Mouse (Mus musculus) stomach, postnatal 0 days (tissue): ENCODE results near the gene Dyrk1a. TPM values are rescaled to one million over a fixed set of nuclear protein-coding genes. Genes with fewer than 3 reads are reported as not detected.

Source experiments
- ATAC-seq: fragments of 200-750 bp; cut with Nextera tagmentation; 2 replicates; pipeline ENCODE4 v1.8.0; 2017; ENCODE audit not compliant: low FRiP score, low TSS enrichment
- DNase-seq: peaks from one replicate; pipeline ENCODE4 v3.0.0-alpha.2; 2016; ENCODE audit warnings: low spot score
- H3K27ac ChIP-seq: fragments of 300-500 bp; sonication (generic); replicated peaks from 2 replicates; pipeline ENCODE4 v1.5.1; 2014; ENCODE audit warnings: mild to moderate bottlenecking, control low read depth
- H3K27me3 ChIP-seq: fragments of 300-500 bp; sonication (generic); 2 replicates; pipeline ENCODE4 v1.6.1; 2014; ENCODE audit warnings: low read length; ENCODE audit not compliant: control insufficient read depth, insufficient read depth
- H3K36me3 ChIP-seq: fragments of 300-500 bp; sonication (generic); 2 replicates; pipeline ENCODE4 v1.6.1; 2014; ENCODE audit warnings: low read length, mixed read lengths; ENCODE audit not compliant: control insufficient read depth, insufficient read depth
- H3K4me1 ChIP-seq: fragments of 300-500 bp; sonication (generic); replicated peaks from 2 replicates; pipeline ENCODE4 v1.6.1; 2014; ENCODE audit warnings: antibody characterized with exemption; ENCODE audit not compliant: control insufficient read depth, insufficient read depth
- H3K4me2 ChIP-seq: fragments of 300-500 bp; sonication (generic); replicated peaks from 2 replicates; pipeline ENCODE4 v1.6.1; 2014; ENCODE audit warnings: low read depth, mild to moderate bottlenecking, control low read depth, moderate library complexity
- H3K4me3 ChIP-seq: fragments of 300-500 bp; sonication (generic); 2 replicates; pipeline ENCODE4 v1.5.1; 2014; ENCODE audit warnings: low read depth, low read length, control low read depth
- H3K9ac ChIP-seq: fragments of 300-500 bp; sonication (generic); 2 replicates; pipeline ENCODE4 v1.6.1; 2014; ENCODE audit warnings: mild to moderate bottlenecking, low read length, control low read depth, mixed read lengths
- H3K9me3 ChIP-seq: fragments of 300-500 bp; sonication (generic); 2 replicates; pipeline ENCODE4 v1.6.1; 2016; ENCODE audit warnings: low read length; ENCODE audit not compliant: control insufficient read depth
- CTCF ChIP-seq: IDR thresholded peaks from 2 replicates; pipeline ENCODE4 v1.5.1; 2016; ENCODE audit warnings: antibody characterized with exemption, low read depth, mild to moderate bottlenecking, moderate library complexity
- EP300 ChIP-seq: optimal IDR thresholded peaks from 2 replicates; pipeline ENCODE3; 2016; ENCODE audit warnings: antibody characterized with exemption
- WGBS: fragments of 180-500 bp; shearing (Covaris S2); extraction: QIAGEN DNeasy Blood & Tissue Kit; methylation state at CpG from one replicate; pipeline ENCODE4 v1.1.7; 2014; 5-methylcytosine and 5-hydroxymethylcytosine counted together
- polyA plus RNA-seq: library from polyadenylated mRNA; unstranded; fragments of >200 nt; fragmentation: Nextera tagmentation; extraction: Ambion mirVana; gene quantifications from 2 replicates; pipeline ENCODE4 v1.2.1, GENCODE M21; 2015

Gene Dyrk1a
- polyA plus RNA-seq, 1 experiment from 2014 or later = 4.6 TPM

DNA sequence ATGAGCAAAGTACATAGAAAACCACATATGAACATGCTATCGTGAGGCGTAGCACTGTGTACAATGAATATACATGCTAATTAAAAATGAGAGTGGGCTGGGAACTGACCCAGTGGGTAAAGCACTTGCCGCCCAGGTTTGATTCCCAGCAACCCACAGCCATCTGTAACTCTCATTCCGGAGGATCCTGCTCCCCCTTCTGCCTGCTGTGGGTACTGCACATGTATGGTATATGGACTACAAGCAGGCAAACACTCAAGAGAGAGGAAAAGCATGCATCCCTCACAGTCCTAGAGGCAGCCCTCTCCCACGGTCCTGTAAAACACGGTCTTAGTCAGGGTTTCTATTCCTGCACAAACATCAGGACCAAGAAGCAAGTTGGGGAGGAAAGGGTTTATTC is 159.4 kb downstream of the Dyrk1a start:
- H3K36me3 ChIP-seq = no peaks in the 10 kb centered on the region

DNA sequence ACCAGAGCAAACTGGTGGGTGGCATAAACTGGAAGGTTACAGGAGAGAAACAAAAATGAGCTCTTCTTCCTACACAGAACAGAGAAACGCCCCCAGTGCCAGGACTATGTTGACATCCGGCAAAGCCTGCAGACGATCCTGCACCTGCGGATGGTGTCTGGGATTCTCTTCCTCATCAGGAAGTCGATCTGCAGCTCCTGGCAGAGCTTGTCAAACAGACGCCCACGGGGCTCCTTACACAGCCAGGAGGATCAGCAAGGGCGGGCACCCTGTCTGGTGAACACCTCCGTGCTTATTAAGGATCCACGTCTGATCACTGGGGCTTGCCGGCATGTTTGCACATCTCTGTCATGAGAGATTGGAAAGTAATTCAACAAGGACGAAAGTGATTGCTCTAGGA is 161.2 kb downstream of the Dyrk1a start:
- Histone ChIP-seq H3K36me3 (no peaks in the 10 kb centered on the region), H3K4me3 (no peak overlapping the region), H3K27ac (no peak overlapping the region), H3K9me3 (no peaks in the 10 kb centered on the region), H3K4me1 (no peaks in the 10 kb centered on the region), H3K4me2 (no peak overlapping the region), H3K9ac (no peak overlapping the region), H3K27me3 (no peaks in the 10 kb centered on the region)
- ATAC-seq = no peak
- TF ChIP-seq CTCF (no peak), EP300 (no peak)
- DNase-seq = no peak
- WGBS = 44% methylated on average over 12 of the region's 12 CpGs

More for the DNA sequence above, 159.4 kb downstream of the Dyrk1a start:
- H3K27ac ChIP-seq = no peak overlapping the region
- H3K4me2 ChIP-seq = no peak overlapping the region
- no peaks in the 10 kb centered on the region for H3K4me1 ChIP-seq
- DNase-seq (no peak), ATAC-seq (no peak)
- no peaks in the 10 kb centered on the region for H3K27me3 ChIP-seq
- no peak overlapping the region for H3K9ac ChIP-seq
- TF ChIP-seq CTCF (no peak), EP300 (no peak)
- H3K9me3 ChIP-seq = no peaks in the 10 kb centered on the region
- H3K4me3 ChIP-seq = no peak overlapping the region
- WGBS = 88% methylated on average over 6 of the region's 6 CpGs

DNA sequence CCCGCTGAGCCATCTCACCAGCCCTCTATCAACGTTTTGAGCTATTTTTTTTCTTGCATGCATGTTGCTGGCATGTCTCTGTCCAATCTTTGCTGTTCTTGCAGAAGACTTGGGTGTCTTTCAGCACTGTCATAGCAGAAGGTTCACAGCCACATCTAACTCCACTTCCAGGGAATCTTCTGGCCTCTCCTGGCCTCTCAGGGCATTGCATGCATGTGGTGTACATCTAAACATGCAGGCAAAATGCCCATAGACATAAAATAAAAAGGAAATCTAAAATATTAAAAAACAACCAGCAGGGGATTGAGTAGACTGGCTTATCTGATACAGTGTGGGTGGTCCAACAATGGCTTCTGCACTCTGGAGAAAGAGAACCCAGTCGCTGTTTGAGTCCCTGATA is 165.7 kb downstream of the Dyrk1a start:
- no peak overlapping the region for H3K27ac ChIP-seq
- H3K9me3 ChIP-seq = no peaks in the 10 kb centered on the region
- WGBS = 69% methylated on average over 3 of the region's 3 CpGs
- H3K9ac ChIP-seq = no peak overlapping the region
- H3K4me3 ChIP-seq = no peak overlapping the region
- DNase-seq (no peak), ATAC-seq (no peak)
- no peaks in the 10 kb centered on the region for H3K36me3 ChIP-seq
- H3K4me1 ChIP-seq = no peaks in the 10 kb centered on the region
- no peak overlapping the region for H3K4me2 ChIP-seq
- H3K27me3 ChIP-seq = no peaks in the 10 kb centered on the region
- TF ChIP-seq CTCF (peak; percentile 47), EP300 (no peak)

DNA sequence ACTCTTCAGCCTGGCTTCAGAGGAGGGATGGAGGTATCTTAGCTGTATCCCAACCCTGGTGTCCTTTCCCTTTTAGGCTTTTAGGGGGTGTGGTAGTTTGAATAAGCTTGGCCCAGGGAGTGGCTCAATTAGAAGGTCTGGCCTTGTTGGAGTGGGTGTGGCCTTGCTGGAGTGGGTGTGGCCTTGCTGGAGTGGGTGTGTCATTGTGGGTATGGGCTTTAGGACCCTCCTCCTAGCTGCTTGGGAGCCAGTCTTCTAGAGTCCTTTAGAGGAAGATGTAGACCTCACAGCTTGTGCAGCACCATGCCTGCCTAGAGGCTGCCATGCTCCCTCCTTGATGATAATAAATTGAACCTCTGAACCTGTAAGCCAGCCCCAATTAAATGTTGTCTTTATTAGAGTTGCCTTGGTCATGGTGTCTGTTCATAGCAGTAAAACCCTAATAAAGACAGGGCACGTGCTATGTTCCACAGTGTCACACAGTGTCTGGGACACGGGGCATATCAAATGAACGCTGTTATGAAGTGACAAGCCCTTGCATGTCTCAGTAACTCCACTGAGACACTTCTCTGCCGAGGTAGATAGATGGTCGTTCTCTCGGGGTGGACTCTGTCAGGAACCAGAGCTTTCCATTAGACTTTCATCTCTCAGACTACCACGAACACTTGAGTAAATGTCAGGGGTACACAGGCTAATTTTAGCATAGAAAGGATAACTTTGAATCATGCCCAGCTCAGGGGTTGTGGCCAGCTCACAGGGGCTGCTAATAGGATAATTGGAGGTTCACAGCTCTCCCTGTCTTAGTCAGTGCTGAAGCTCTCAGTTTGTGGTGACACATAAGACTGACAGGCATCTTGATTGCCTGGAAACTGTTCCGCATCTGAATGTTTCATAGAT is 166.9 kb downstream of the Dyrk1a start:
- no peak for ATAC-seq
- H3K27me3 ChIP-seq = no peaks in the 10 kb centered on the region
- 78% methylated on average over 8 of the region's 8 CpGs for WGBS

DNA sequence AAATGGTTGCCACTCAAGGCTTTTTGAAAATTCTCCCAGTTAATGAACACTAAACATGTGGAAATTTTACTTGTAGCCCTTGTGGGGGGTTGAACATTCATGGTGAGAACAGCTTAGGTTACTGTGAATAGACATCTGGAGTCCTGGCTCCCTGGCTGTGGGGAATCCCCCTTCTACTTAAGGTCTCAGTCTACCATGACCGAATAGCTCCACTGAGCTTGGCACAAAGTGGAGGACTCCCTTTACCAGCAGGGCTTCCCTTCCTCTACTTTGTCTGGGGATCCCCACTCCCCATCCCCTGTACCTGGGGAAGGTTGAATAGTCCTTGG is 167.5 kb downstream of the Dyrk1a start:
- H3K9me3 ChIP-seq = no peaks in the 10 kb centered on the region
- 82% methylated on average over 1 of the region's 1 CpGs for WGBS

More for the DNA sequence above, 166.9 kb downstream of the Dyrk1a start:
- Histone ChIP-seq H3K4me1 (no peaks in the 10 kb centered on the region), H3K9me3 (no peaks in the 10 kb centered on the region), H3K27ac (no peak overlapping the region), H3K9ac (no peak overlapping the region), H3K4me3 (no peak overlapping the region), H3K4me2 (no peak overlapping the region), H3K36me3 (no peaks in the 10 kb centered on the region)
- DNase-seq = no peak
- no peak for TF ChIP-seq EP300
- TF ChIP-seq CTCF = no peak

DNA sequence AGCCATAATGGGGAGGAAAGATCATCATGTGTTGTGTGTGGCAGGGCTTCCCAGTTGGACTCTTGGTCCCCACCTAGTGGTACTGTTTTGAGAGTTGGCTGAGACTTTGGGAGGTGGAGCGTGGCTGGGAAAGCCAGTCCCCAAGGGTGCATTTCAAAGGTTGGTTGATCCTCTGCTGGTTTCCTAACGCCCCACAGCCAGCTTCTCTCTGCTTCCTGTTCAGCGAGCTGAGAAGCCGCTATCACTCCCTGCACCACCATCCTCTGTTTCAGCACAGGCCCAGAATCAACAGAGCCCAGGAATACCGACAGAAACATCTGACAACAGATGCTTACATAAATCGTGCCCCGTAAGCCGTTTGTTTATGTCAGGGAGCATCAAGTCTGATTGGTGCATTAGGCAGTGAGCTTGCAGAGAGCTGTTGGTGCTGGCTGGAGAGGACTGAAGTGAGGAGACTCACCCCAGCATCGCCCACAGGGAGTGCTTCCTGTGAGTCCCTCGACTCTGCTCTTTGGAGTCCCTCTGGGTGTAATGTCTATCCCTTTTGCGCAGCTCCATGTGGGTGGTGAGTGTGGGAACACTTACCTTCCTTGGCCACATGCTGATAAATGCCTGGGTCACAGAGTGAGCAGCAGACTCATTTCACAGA is 174.2 kb downstream of the Dyrk1a start:
- peak overlapping the region; percentile 42 for H3K4me2 ChIP-seq
- WGBS = 3% methylated on average over 11 of the region's 11 CpGs
- H3K27ac ChIP-seq = 0 out of 2 replicates have a peak overlapping the region, but pooled peaks have one; percentile 30
- DNase-seq = peak; percentile 57
- H3K4me1 ChIP-seq = no peaks in the 10 kb centered on the region
- ATAC-seq = peak; percentile 64; the same call in 1 of the 2 replicates
- no peaks in the 10 kb centered on the region for H3K27me3 ChIP-seq
- no peak overlapping the region for H3K9ac ChIP-seq
- H3K9me3 ChIP-seq = no peaks in the 10 kb centered on the region
- peak; percentile 79 for TF ChIP-seq CTCF
- no peak for TF ChIP-seq EP300
- H3K4me3 ChIP-seq = 0 out of 2 replicates have a peak overlapping the region, but pooled peaks have one; percentile 8
- H3K36me3 ChIP-seq = no peaks in the 10 kb centered on the region

More for the DNA sequence above, 167.5 kb downstream of the Dyrk1a start:
- DNase-seq (no peak), ATAC-seq (no peak)
- no peaks in the 10 kb centered on the region for H3K27me3 ChIP-seq
- H3K4me2 ChIP-seq = no peak overlapping the region
- H3K36me3 ChIP-seq = no peaks in the 10 kb centered on the region
- H3K4me1 ChIP-seq = no peaks in the 10 kb centered on the region
- no peak for TF ChIP-seq CTCF
- TF ChIP-seq EP300 = no peak
- no peak overlapping the region for H3K27ac ChIP-seq
- no peak overlapping the region for H3K9ac ChIP-seq
- H3K4me3 ChIP-seq = no peak overlapping the region
